Mouse (Mus musculus) forebrain, embryonic 10.5 days (tissue): ENCODE data around the gene Exoc6b. TPM values are rescaled to one million over a fixed set of nuclear protein-coding genes. Genes with fewer than 3 reads are reported as not detected.
"Not testable (repeated sequence)": the region's sequence is repeated elsewhere in the genome, so short reads cannot be mapped to it uniquely, and the experiment has no call there.

Experiments
- DNase-seq: peaks from one replicate; pipeline ENCODE4 v3.0.0-alpha.2; 2017; ENCODE audit warnings: low spot score; ENCODE audit errors: extremely low spot score
- H3K27ac ChIP-seq: fragments of 300-500 bp; sonication (generic); 2 replicates; pipeline ENCODE4 v1.5.1; 2016; ENCODE audit warnings: mild to moderate bottlenecking
- H3K27me3 ChIP-seq: fragments of 300-500 bp; sonication (generic); 2 replicates; pipeline ENCODE4 v1.6.1; 2016; ENCODE audit warnings: mild to moderate bottlenecking; ENCODE audit not compliant: poor library complexity, severe bottlenecking
- H3K36me3 ChIP-seq: fragments of 300-500 bp; sonication (generic); replicated peaks from 2 replicates; pipeline ENCODE4 v1.6.1; 2016; ENCODE audit warnings: mild to moderate bottlenecking, moderate library complexity
- H3K4me1 ChIP-seq: fragments of 300-500 bp; sonication (generic); 2 replicates; pipeline ENCODE4 v1.6.1; 2016
- H3K4me3 ChIP-seq: fragments of 300-500 bp; sonication (generic); 2 replicates; pipeline ENCODE4 v1.5.1; 2016; ENCODE audit warnings: mild to moderate bottlenecking, moderate library complexity
- H3K9me3 ChIP-seq: fragments of 300-500 bp; sonication (generic); 2 replicates; pipeline ENCODE4 v1.6.1; 2016; ENCODE audit warnings: mild to moderate bottlenecking, moderate library complexity
- WGBS: fragments of 180-500 bp; shearing (Covaris S2); methylation state at CpG from one replicate; pipeline ENCODE4 v1.1.7; 2016; 5-methylcytosine and 5-hydroxymethylcytosine counted together
- polyA plus RNA-seq: library from polyadenylated mRNA; unstranded; fragments of >200 nt; fragmentation: Nextera tagmentation; extraction: Ambion mirVana; gene quantifications from 2 replicates; pipeline ENCODE4 v1.2.1, GENCODE M21; 2016

The Exoc6b gene
- polyA plus RNA-seq = 21.7 and 23.1 TPM in 2 replicates

DNA sequence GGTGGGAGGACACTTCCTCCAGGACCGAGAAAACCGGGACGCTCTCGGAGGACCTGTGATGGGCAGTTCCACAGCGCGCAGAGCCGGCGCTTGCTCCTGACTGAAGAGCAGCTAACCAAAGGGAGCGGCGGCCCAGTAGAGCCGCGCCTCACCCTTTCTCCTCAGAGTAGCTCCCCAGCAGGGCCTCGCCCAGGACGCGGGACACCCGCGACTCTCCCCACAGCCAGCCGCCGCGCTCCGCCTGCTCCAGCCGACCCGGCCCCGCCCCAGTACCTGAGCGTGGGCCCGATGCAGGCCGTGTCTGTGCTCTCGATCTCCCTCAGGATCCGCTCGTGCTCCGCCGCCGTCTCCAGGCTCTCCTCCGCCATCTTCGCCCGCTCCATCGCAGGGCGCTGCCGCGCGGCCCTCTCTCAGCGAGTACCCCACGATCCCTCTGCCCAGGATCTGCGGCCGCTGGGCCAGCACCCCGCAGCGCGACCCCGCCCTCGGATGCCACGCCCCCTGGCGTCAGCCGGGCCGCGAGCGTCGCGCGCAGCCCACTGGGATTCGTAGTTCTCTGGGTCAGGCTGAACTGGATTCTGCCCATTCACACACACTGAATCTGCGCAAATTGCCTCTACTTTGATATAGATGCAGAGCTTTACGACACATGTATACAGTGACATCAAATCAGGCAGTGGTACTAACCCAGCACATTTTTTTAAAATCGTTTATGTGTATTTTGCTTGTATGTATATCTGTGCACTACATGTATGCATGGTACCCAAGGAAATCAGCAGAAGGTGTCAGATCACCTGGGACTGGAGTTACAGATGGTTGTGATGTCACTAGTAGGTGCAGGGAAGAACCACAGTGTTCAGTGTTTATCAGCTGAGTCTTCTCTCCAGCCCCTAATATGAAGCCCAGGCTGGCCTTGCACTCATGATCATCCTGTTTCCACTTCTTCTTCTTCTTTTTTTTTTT lies at the start of gene Exoc6b:
Gene Exoc6b, minus strand, starts transcription at position 491 of the 963 bp plus-strand sequence.
- peak; percentile 80 for DNase-seq
- H3K27me3 ChIP-seq = peaks cover 22% of the 10 kb centered on the region
- H3K4me3 ChIP-seq = peak within 1 kb of the TSS; percentile 94
- no peaks in the 10 kb centered on the region for H3K9me3 ChIP-seq
- no peaks in the 10 kb centered on the region for H3K36me3 ChIP-seq
- H3K27ac ChIP-seq = peak within 1 kb of the TSS; percentile 90
- 1% methylated on average over 63 of the region's 63 CpGs for WGBS
- H3K4me1 ChIP-seq = peaks cover 12% of the 10 kb centered on the region

DNA sequence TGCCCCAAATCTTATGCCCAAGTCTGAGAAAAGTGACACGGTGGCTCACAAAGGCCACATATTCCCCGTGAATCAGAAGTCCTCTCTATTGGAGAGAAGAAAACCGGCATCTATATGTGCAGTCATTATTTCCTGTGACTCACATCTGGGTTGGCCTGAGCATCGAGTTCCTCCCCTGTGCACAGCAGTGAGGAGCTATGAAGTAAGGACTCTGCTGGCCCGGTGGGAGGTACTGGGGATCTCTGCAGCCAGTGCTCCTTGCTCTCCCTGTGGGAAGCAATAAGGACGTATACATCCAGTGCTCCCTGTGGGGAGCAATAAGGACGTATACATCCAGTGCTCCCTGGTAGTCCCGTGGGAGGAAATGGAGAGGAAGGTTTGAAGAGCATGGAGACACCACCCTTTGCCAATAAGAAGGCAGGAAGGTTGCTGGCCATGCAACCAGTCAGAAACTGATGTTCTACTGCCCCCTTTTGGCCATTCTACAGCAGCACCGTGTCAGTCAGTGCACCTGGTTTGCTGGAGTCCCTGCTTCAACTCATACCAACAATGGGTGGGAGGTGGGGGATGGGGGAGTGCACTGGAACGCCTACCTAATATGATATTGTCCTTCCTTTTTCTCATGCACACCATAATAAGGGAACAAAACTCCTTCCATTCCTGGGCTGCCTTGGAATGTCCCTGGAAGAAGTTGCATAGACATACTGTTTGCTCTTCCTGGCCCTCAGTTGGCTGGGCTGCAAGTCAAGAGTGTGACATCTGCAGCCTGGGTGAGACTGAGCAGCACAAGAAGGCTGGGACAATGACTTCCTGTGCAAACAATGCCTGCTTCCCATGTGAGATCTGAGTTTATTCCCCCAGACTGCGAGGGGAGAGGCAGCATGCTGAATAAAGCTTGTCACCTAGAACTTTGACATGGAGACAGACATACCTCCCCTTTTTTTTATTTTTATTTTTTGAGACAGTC lies 48.5 kb upstream of the Exoc6b start:
- not testable (repeated sequence) for H3K27ac ChIP-seq, H3K27me3 ChIP-seq, H3K36me3 ChIP-seq, H3K4me1 ChIP-seq, H3K9me3 ChIP-seq, H3K4me3 ChIP-seq
- DNase-seq = peak; percentile 58
- WGBS = 41% methylated on average over 10 of the region's 11 CpGs

GRCm38 (mm10) chr6:85105033-85105615 lies 35.8 kb upstream of the Exoc6b start:
- no peak for DNase-seq
- H3K36me3 ChIP-seq = no peaks in the 10 kb centered on the region
- H3K4me3 ChIP-seq = no peak overlapping the region
- H3K27me3 ChIP-seq = no peaks in the 10 kb centered on the region
- WGBS = 86% methylated on average over 10 of the region's 10 CpGs
- H3K9me3 ChIP-seq = no peaks in the 10 kb centered on the region
- H3K27ac ChIP-seq = no peak overlapping the region
- H3K4me1 ChIP-seq = no peaks in the 10 kb centered on the region

- H3K27me3 ChIP-seq = no peaks in the 10 kb centered on the region
- H3K4me3 ChIP-seq = no peak overlapping the region
- H3K27ac ChIP-seq = no peak overlapping the region
- no peaks in the 10 kb centered on the region for H3K9me3 ChIP-seq
- no peaks in the 10 kb centered on the region for H3K36me3 ChIP-seq
- H3K4me1 ChIP-seq = no peaks in the 10 kb centered on the region
- 87% methylated on average over 3 of the region's 3 CpGs for WGBS
- DNase-seq = no peak
Measured at GRCm38 (mm10) chr6:85103321-85103720, 34.0 kb upstream of the Exoc6b start.

GRCm38 (mm10) chr6:85096441-85096840 lies 27.1 kb upstream of the Exoc6b start:
- no peaks in the 10 kb centered on the region for H3K27me3 ChIP-seq
- no peaks in the 10 kb centered on the region for H3K9me3 ChIP-seq
- no peak for DNase-seq
- WGBS = 88% methylated on average over 2 of the region's 2 CpGs
- no peaks in the 10 kb centered on the region for H3K4me1 ChIP-seq
- H3K27ac ChIP-seq = no peak overlapping the region
- no peak overlapping the region for H3K4me3 ChIP-seq
- no peaks in the 10 kb centered on the region for H3K36me3 ChIP-seq

GRCm38 (mm10) chr6:85087425-85087824 lies 18.1 kb upstream of the Exoc6b start:
- H3K27me3 ChIP-seq = no peaks in the 10 kb centered on the region
- H3K4me3 ChIP-seq = no peak overlapping the region
- no peaks in the 10 kb centered on the region for H3K4me1 ChIP-seq
- no peaks in the 10 kb centered on the region for H3K36me3 ChIP-seq
- 83% methylated on average over 4 of the region's 4 CpGs for WGBS
- H3K27ac ChIP-seq = no peak overlapping the region
- no peak for DNase-seq
- H3K9me3 ChIP-seq = no peaks in the 10 kb centered on the region

- WGBS = 81% methylated on average over 3 of the region's 3 CpGs
- Histone ChIP-seq H3K27ac (no peak overlapping the region), H3K9me3 (no peaks in the 10 kb centered on the region), H3K4me1 (no peaks in the 10 kb centered on the region), H3K36me3 (no peaks in the 10 kb centered on the region), H3K27me3 (no peaks in the 10 kb centered on the region), H3K4me3 (no peak overlapping the region)
- no peak for DNase-seq
Measured at GRCm38 (mm10) chr6:85086645-85087044, 17.3 kb upstream of the Exoc6b start.

- H3K27me3 ChIP-seq, DNase-seq, H3K27ac ChIP-seq, H3K4me3 ChIP-seq, H3K36me3 ChIP-seq, H3K9me3 ChIP-seq: not testable (repeated sequence)
- WGBS = 87% methylated on average over 29 of the region's 29 CpGs
- H3K4me1 ChIP-seq = peaks cover 13% of the 10 kb centered on the region
Measured at GRCm38 (mm10) chr6:85076179-85076720, 6.9 kb upstream of the Exoc6b start.

GRCm38 (mm10) chr6:85074996-85075395 lies 5.7 kb upstream of the Exoc6b start:
- H3K4me3 ChIP-seq = no peak overlapping the region

DNA sequence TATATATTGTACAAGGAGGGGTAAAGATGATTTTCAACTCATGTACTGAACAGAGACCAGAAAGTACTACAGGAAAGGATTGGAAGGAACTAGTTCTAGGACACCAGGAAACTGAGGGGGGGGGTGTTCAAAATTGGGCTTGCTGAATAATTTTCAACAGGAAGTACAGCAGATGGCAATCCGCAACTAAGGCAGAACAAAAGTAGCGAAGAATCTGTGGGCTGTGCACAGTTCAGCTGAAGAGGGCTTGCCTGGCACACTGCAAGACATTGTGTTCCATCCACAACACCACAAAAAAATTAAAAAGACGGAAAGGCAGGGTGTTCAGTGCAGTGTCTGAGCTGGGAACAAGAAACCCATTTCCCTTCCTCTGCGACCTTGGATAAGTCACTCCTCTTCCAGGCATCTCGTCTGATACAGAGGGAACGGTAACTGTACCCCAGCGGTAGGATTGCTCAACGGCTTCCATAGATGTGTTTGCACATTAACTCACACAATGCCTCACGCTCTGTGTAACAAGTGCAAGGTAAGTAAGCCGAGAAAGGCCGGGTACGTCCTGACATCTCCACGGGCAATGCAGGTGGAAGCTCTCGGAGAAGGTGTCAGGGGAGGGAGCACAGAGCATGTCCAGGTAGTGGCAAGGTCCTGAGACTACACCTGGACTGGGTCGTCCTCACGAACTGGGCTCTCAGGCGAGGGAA lies 841 bp downstream of the Exoc6b start:
- Histone ChIP-seq H3K9me3 (no peaks in the 10 kb centered on the region), H3K27ac (peak overlapping the region; percentile 90), H3K27me3 (peaks cover 22% of the 10 kb centered on the region), H3K4me1 (peaks cover 12% of the 10 kb centered on the region), H3K4me3 (peak overlapping the region; percentile 94), H3K36me3 (no peaks in the 10 kb centered on the region)
- DNase-seq = no peak
- WGBS = 8% methylated on average over 17 of the region's 17 CpGs

More at GRCm38 (mm10) chr6:85074996-85075395, 5.7 kb upstream of the Exoc6b start:
- 19% methylated on average over 2 of the region's 2 CpGs for WGBS
- Histone ChIP-seq H3K4me1 (peaks cover 13% of the 10 kb centered on the region), H3K27me3 (peaks cover 9% of the 10 kb centered on the region), H3K36me3 (no peaks in the 10 kb centered on the region), H3K9me3 (no peaks in the 10 kb centered on the region), H3K27ac (no peak overlapping the region)
- no peak for DNase-seq

DNA sequence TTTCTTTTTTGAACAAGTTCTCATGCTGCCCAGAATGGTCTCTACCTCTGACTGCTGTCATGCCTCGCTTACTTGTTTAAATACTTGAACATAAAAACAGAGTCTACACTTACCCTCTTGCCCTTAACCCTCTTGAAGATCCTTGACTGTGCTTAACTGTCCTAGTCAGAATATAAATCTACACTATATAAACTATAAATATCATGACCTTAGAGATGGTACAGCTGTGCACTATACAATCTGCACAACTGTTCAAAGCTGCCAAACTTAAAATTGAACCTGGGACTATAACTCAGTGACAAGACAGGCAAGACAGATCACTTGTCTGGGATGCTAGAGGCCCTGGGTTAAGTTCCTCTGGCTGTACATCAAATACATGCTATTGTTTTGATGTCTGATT lies 11.7 kb downstream of the Exoc6b start:
- Histone ChIP-seq H3K36me3 (no peaks in the 10 kb centered on the region), H3K4me1 (no peaks in the 10 kb centered on the region), H3K27me3 (no peaks in the 10 kb centered on the region), H3K27ac (no peak overlapping the region), H3K9me3 (no peaks in the 10 kb centered on the region), H3K4me3 (no peak overlapping the region)
- 83% methylated on average over 1 of the region's 1 CpGs for WGBS
- DNase-seq = no peak

- WGBS = 88% methylated on average over 4 of the region's 4 CpGs
- no peaks in the 10 kb centered on the region for H3K4me1 ChIP-seq
- DNase-seq = no peak
- H3K4me3 ChIP-seq = no peak overlapping the region
- H3K36me3 ChIP-seq = no peaks in the 10 kb centered on the region
- H3K27ac ChIP-seq = no peak overlapping the region
- H3K9me3 ChIP-seq = no peaks in the 10 kb centered on the region
- no peaks in the 10 kb centered on the region for H3K27me3 ChIP-seq
Measured at GRCm38 (mm10) chr6:85051109-85051508, 18.2 kb downstream of the Exoc6b start.
